Comparison of ENCODE assay signal across 8 mouse cellular contexts in the genomic region with DNA sequence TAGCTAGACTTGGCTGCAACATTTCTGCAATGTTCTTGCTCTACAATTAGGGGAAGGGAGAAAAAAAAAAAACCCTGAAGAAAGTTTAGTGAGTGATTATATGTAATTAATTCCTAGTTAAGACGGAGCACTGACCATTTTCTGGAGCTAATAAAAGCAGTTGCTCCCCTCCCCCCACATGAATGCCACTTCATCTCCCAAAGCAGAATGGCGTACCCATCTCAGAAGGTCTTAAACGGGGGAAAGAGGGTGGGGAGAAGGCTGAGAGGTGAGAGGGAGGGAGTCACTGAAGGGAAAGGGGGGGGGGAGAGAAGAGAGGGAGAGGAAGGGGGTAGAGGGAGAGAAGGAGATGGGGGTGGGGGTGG. TPM values are rescaled to one million over a fixed set of nuclear protein-coding genes. Genes with fewer than 3 reads are reported as not detected.
DNase-seq lines count a peak whose midpoint lies in the region; ATAC-seq and TF ChIP-seq lines count a peak whose summit lies in the region.

No protein-coding gene starts in this region.

- peaks cover 96% of the 10 kb centered on the region for H3K4me1 ChIP-seq in heart, embryonic 11.5 days (ENCODE audit: control insufficient read depth, insufficient read depth, low read length)
- H3K4me1 ChIP-seq in ES-E14 (ENCODE audit: control insufficient read depth in 2 of 2, insufficient read depth in 2 of 2, low read length in 2 of 2, poor library complexity in 1 of 2): peaks cover 32 to 51% of the 10 kb centered on the region in 2 experiments
- peaks cover 87% of the 10 kb centered on the region for H3K4me1 ChIP-seq in forebrain, postnatal 0 days (ENCODE audit: insufficient read depth)
- H3K4me1 ChIP-seq in liver, postnatal 0 days (ENCODE audit: insufficient read depth): peaks cover 87% of the 10 kb centered on the region

- no peak overlapping the region for H3K4me3 ChIP-seq in heart, embryonic 11.5 days (ENCODE audit: low read depth, low read length)
- peak overlapping the region in 1 of 2 experiments; percentile 37; a peak in 1 of 4 replicates for H3K4me3 ChIP-seq in ES-E14 (ENCODE audit: insufficient read depth in 1 of 2, low read depth in 1 of 2, low read length in 2 of 2, poor library complexity in 1 of 2, severe bottlenecking in 1 of 2)
- H3K4me3 ChIP-seq in forebrain, postnatal 0 days (ENCODE audit: low read depth, low read length): no peak overlapping the region; the same call in 1 of the 2 replicates
- H3K4me3 ChIP-seq in liver, postnatal 0 days (ENCODE audit: low read depth, low read length): no peak overlapping the region

- no peaks in the 10 kb centered on the region for H3K27me3 ChIP-seq in heart, embryonic 11.5 days (ENCODE audit: control insufficient read depth, insufficient read depth, low read length)
- no peaks in the 10 kb centered on the region for H3K27me3 ChIP-seq in forebrain, postnatal 0 days (ENCODE audit: insufficient read depth, low read length)
- H3K27me3 ChIP-seq in liver, postnatal 0 days (ENCODE audit: insufficient read depth, low read length): no peaks in the 10 kb centered on the region

- in situ Hi-C loops in ES-E14 (cut with MboI; ENCODE audit: low sequenced_read_pairs in 2 of 2, unreplicated experiment in 2 of 2): no loop called here

- TF ChIP-seq CTCF in forebrain, postnatal 0 days (IDR thresholded peaks at IDR 0.05; ENCODE audit: low read depth): no peak
- TF ChIP-seq CTCF in liver, postnatal 0 days (IDR thresholded peaks at IDR 0.05; ENCODE audit: low read depth): no peak

- H3K9ac ChIP-seq in heart, embryonic 11.5 days (ENCODE audit: low read depth, low read length): no peak overlapping the region
- H3K9ac ChIP-seq in ES-E14 (ENCODE audit: insufficient read depth, low read depth, low read length, poor library complexity, severe bottlenecking): no peak overlapping the region
- H3K9ac ChIP-seq in forebrain, postnatal 0 days: 0 out of 2 replicates have a peak overlapping the region, but pooled peaks have one; percentile 67
- no peak overlapping the region for H3K9ac ChIP-seq in liver, postnatal 0 days (replicated peaks)

- ATAC-seq in heart, embryonic 11.5 days (replicated peaks; ENCODE audit: insufficient number of reproducible peaks, low FRiP score, low TSS enrichment): no peak
- ATAC-seq in forebrain, postnatal 0 days: no peak
- ATAC-seq in liver, postnatal 0 days: no peak

- no peaks in the 10 kb centered on the region for H3K9me3 ChIP-seq in heart, embryonic 11.5 days (replicated peaks; ENCODE audit: control insufficient read depth, low read length)
- H3K9me3 ChIP-seq in ES-E14 (ENCODE audit: control insufficient read depth, insufficient read depth, low read depth, low read length): no peaks in the 10 kb centered on the region
- H3K9me3 ChIP-seq in forebrain, postnatal 0 days (ENCODE audit: low read length): no peaks in the 10 kb centered on the region
- no peaks in the 10 kb centered on the region for H3K9me3 ChIP-seq in liver, postnatal 0 days (ENCODE audit: low read length)

- H3K4me2 ChIP-seq in heart, embryonic 11.5 days: peak overlapping the region; percentile 77
- peak overlapping the region; percentile 57 for H3K4me2 ChIP-seq in forebrain, postnatal 0 days (ENCODE audit: low read depth)
- peak overlapping the region; percentile 85 for H3K4me2 ChIP-seq in liver, postnatal 0 days (ENCODE audit: low read depth, low read length)

- no peak for DNase-seq in heart, adult 8-10 months (ENCODE audit: low spot score)
- DNase-seq in ES-E14 (ENCODE audit: low read depth, low spot score): no peak
- no peak for DNase-seq in forebrain, postnatal 0 days
- no peak for DNase-seq in liver, postnatal 0 days
- DNase-seq in ovary, postnatal 10 days (ENCODE audit: low spot score): no peak
- DNase-seq in left cerebral cortex, adult 18-20 months (ENCODE audit: low spot score in 2 of 2): no peak
- no peak for DNase-seq in layer of hippocampus, postnatal 36 days

- TF ChIP-seq EP300 in liver, postnatal 0 days (IDR thresholded peaks at IDR 0.05; ENCODE audit: low read depth): no peak

- no peaks in the 10 kb centered on the region; the same call in 1 of the 2 replicates for H3K36me3 ChIP-seq in heart, embryonic 11.5 days (ENCODE audit: control insufficient read depth, insufficient read depth, low read length)
- peaks cover 13% of the 10 kb centered on the region for H3K36me3 ChIP-seq in ES-E14 (ENCODE audit: control insufficient read depth, insufficient read depth, low read length, poor library complexity, severe bottlenecking)
- no peaks in the 10 kb centered on the region for H3K36me3 ChIP-seq in forebrain, postnatal 0 days (ENCODE audit: insufficient read depth)
- peaks cover 10% of the 10 kb centered on the region; the same call in 1 of the 2 replicates for H3K36me3 ChIP-seq in liver, postnatal 0 days (replicated peaks; ENCODE audit: insufficient read depth, low read length)

- peak overlapping the region; percentile 89 for H3K27ac ChIP-seq in heart, embryonic 11.5 days (ENCODE audit: low read depth, low read length)
- peak overlapping the region; percentile 88; the same call in 1 of the 2 replicates for H3K27ac ChIP-seq in ES-E14 (ENCODE audit: insufficient read depth, low read depth, low read length, poor library complexity, severe bottlenecking)
- H3K27ac ChIP-seq in forebrain, postnatal 0 days (ENCODE audit: low read depth, low read length): peak overlapping the region; percentile 100
- peak overlapping the region; percentile 100 for H3K27ac ChIP-seq in liver, postnatal 0 days (ENCODE audit: low read depth)

- 22% methylated on average over 3 of the region's 3 CpGs for WGBS in heart, embryonic 11.5 days (ENCODE audit: insufficient replicate concordance)
- 13% methylated on average over 3 of the region's 3 CpGs for WGBS in forebrain, postnatal 0 days
- 50% methylated on average over 3 of the region's 3 CpGs for WGBS in liver, postnatal 0 days (ENCODE audit: insufficient replicate concordance)

TF ChIP-seq in ES-E14, 5 proteins besides CTCF, POLR2A, EP300 and RAD21:
- TF ChIP-seq ZNF384 (IDR thresholded peaks at IDR 0.05; ENCODE audit: low read depth, low read length) (no peak), CHD2 (IDR thresholded peaks at IDR 0.05; ENCODE audit: low read depth, low read length) (no peak)
TF ChIP-seq in ES-E14: peak in this region for 0.

RNA-seq across cellular contexts. Expression of gene Zmynd8, which starts 17.6 kb away (rescaled TPM):
- 39.6 and 47.6 TPM in 2 replicates for polyA plus RNA-seq in heart, embryonic 11.5 days (2014; fragmentation: Nextera tagmentation; extraction: Ambion mirVana)
- 10 to 100 TPM; 35.5 to 60.5 (median 45.4) TPM for total RNA-seq in heart, adult 8-10 months (2022)
- 49.7 and 60.5 TPM in 2 replicates for total RNA-seq in ES-E14 (2012; rRNA removed)
- 51.4 and 63.5 TPM in 2 replicates for total RNA-seq in forebrain, postnatal 0 days (2014; rRNA removed)
- polyA plus RNA-seq in forebrain, postnatal 0 days (2015; fragmentation: Nextera tagmentation; extraction: Ambion mirVana): 37.7 and 45.7 TPM in 2 replicates
- polyA plus RNA-seq in liver, postnatal 0 days (2015; fragmentation: Nextera tagmentation; extraction: Ambion mirVana): 16.9 and 21.9 TPM in 2 replicates
- total RNA-seq in left cerebral cortex, adult 18-20 months (2021): 100 to 1,000 TPM; 150 to 151 TPM
- total RNA-seq in layer of hippocampus, postnatal 36 days (2021): 100 to 1,000 TPM; 162 to 181 TPM
